Mouse (Mus musculus) olfactory bulb, adult 2 months (tissue): ENCODE data around the gene Zfpl1.

Experiments
- CTCF ChIP-seq: fragments of 200-500 bp; IDR thresholded peaks from 2 replicates; pipeline ENCODE4 v1.5.1; 2012; ENCODE audit warnings: low read depth, mild to moderate bottlenecking, low read length, moderate library complexity; ENCODE audit not compliant: insufficient read depth
- POLR2A ChIP-seq: fragments of 200-500 bp; IDR thresholded peaks from 2 replicates; pipeline ENCODE4 v1.6.1; 2012; ENCODE audit warnings: mild to moderate bottlenecking, low read depth, low read length, moderate library complexity; ENCODE audit not compliant: insufficient read depth

DNA sequence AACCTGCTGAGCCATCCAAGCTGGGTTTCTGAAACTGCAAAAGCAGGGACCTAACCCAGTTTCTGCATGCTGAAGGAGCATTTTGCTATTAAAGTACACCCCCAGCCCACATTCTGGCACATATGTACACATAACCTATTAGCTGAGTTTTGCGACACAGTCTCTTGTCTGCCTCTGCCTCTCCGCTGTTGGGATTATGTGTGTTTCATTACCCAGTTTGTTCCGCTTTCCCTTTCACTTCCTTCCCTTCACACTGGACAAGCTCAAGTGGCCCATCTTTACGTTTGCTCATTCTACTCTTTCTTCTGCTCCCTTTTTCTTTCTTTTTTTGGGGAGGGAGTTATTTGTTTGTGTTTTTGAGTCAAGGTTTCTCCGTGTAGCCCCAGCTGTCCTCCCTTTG is 10.9 kb downstream of the Zfpl1 start:
- TF ChIP-seq POLR2A (no peak), CTCF (no peak)
